Mouse (Mus musculus) 416B (cell line): ENCODE data around the gene Ccdc15.
A peak's percentile ranks its signal among the peaks of the same experiment; 100 is the strongest.

Experiments
- DNase-seq: peaks from one replicate; pipeline ENCODE4 v3.0.0; 2011; ENCODE audit warnings: low read depth

Gene Ccdc15

GRCm38 (mm10) chr9:37232201-37233195 lies 115.7 kb downstream of the Ccdc15 start:
- peak; percentile 62 for DNase-seq

GRCm38 (mm10) chr9:37230486-37231195 lies 117.6 kb downstream of the Ccdc15 start:
- peak; percentile 30 for DNase-seq

- peak; percentile 82 for DNase-seq
Observed at GRCm38 (mm10) chr9:37229880-37230325, 118.3 kb downstream of the Ccdc15 start.
